Mouse (Mus musculus) G1E (cell line): Measurements from ENCODE around the gene Btla.

Source experiments
- CTCF ChIP-seq: IDR thresholded peaks from 2 replicates; pipeline ENCODE4 v1.5.1; 2012; ENCODE audit warnings: low read depth, low read length, inconsistent platforms, mixed read lengths
- GATA1 ChIP-seq: IDR thresholded peaks from 2 replicates; pipeline ENCODE4 v1.6.1; 2012; ENCODE audit warnings: borderline replicate concordance, low read length, inconsistent platforms, mixed read lengths
- POLR2AphosphoS5 ChIP-seq: IDR thresholded peaks from 2 replicates; pipeline ENCODE4 v1.6.1; 2012; ENCODE audit warnings: low read depth, low read length, inconsistent platforms; ENCODE audit not compliant: insufficient replicate concordance

DNA sequence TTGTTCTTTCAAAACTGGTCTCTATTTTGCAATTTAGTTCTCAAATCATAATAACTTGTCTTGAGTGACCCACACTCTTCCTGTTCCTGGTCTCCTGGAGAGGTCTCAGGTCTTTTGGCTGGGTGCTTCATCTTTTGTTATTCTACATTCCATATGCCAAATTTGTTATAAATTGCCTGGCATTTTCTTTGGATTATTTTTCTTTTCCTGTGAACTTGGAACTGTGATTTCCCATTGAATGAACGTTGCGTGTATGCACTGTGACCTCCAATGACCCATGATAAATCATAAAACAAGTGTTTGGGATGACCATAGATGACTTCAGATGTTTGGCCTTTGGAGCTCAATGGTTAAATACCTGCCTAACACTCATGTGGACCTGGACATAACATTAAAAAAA lies 25.6 kb downstream of the Btla start:
- TF ChIP-seq CTCF = no peak
- TF ChIP-seq GATA1 = no peak
- TF ChIP-seq POLR2AphosphoS5 = no peak
